Mouse (Mus musculus) ovary, postnatal 36 days (tissue): Measurements from ENCODE around the gene Cpeb4.
A peak's percentile ranks its signal among the peaks of the same experiment; 100 is the strongest.
"Not testable (repeated sequence)": the region's sequence is repeated elsewhere in the genome, so short reads cannot be mapped to it uniquely, and the experiment has no call there.

ENCODE experiments used
- DNase-seq: peaks from one replicate; pipeline ENCODE4 v3.0.0; 2022; ENCODE audit warnings: low spot score, mixed read lengths

Cpeb4 gene

GRCm38 (mm10) chr11:31871911-31872310, at the start of gene Cpeb4:
Gene Cpeb4 (plus strand): TSS chr11:31872211.
- DNase-seq, result no peak

GRCm38 (mm10) chr11:31822556-31822955, 49.5 kb upstream of the Cpeb4 start:
- no peak for DNase-seq

- DNase-seq, result no peak
These were observed 48.5 kb upstream of the Cpeb4 start for GRCm38 (mm10) chr11:31823513-31823912.

GRCm38 (mm10) chr11:31824504-31825166, 47.4 kb upstream of the Cpeb4 start:
- peak; percentile 55 for DNase-seq

- DNase-seq, result no peak
These were observed 43.8 kb upstream of the Cpeb4 start for GRCm38 (mm10) chr11:31828011-31828770.

- DNase-seq, result no peak
These were observed 43.3 kb upstream of the Cpeb4 start for GRCm38 (mm10) chr11:31828771-31829072.

GRCm38 (mm10) chr11:31830213-31831151, 41.5 kb upstream of the Cpeb4 start:
- no peak for DNase-seq

- no peak for DNase-seq
These were observed 40.6 kb upstream of the Cpeb4 start for GRCm38 (mm10) chr11:31831451-31831850.

- DNase-seq, result no peak
These were observed 40.0 kb upstream of the Cpeb4 start for GRCm38 (mm10) chr11:31831983-31832382.

GRCm38 (mm10) chr11:31832439-31832980, 39.5 kb upstream of the Cpeb4 start:
- DNase-seq, result no peak

- DNase-seq, result no peak
These were observed 38.5 kb upstream of the Cpeb4 start for GRCm38 (mm10) chr11:31833506-31833905.

GRCm38 (mm10) chr11:31835352-31835751, 36.7 kb upstream of the Cpeb4 start:
- DNase-seq, result no peak

- no peak for DNase-seq
These were observed 34.8 kb upstream of the Cpeb4 start for GRCm38 (mm10) chr11:31837243-31837642.

GRCm38 (mm10) chr11:31837753-31838152, 34.3 kb upstream of the Cpeb4 start:
- DNase-seq, result no peak

GRCm38 (mm10) chr11:31838442-31839083, 33.4 kb upstream of the Cpeb4 start:
- DNase-seq, result peak; percentile 81

GRCm38 (mm10) chr11:31839084-31839460, 32.9 kb upstream of the Cpeb4 start:
- no peak for DNase-seq

- no peak for DNase-seq
These were observed 29.6 kb upstream of the Cpeb4 start for GRCm38 (mm10) chr11:31842171-31842959.

- no peak for DNase-seq
These were observed 28.7 kb upstream of the Cpeb4 start for GRCm38 (mm10) chr11:31843177-31843833.

- no peak for DNase-seq
These were observed 28.2 kb upstream of the Cpeb4 start for GRCm38 (mm10) chr11:31843834-31844188.

GRCm38 (mm10) chr11:31845111-31845510, 26.9 kb upstream of the Cpeb4 start:
- DNase-seq, result not testable (repeated sequence)
